Mouse (Mus musculus): Measurements from ENCODE around the gene Ly86. TPM values are rescaled to one million over a fixed set of nuclear protein-coding genes. Genes with fewer than 3 reads are reported as not detected.

Gene Ly86
- polyA plus RNA-seq (2014; fragmentation: Nextera tagmentation; extraction: Ambion mirVana), result 11.9 and 15.1 TPM in 2 replicates

- WGBS, result 85% methylated on average over 28 of the region's 28 CpGs
- H3K4me3 ChIP-seq (ENCODE audit: low read depth, low read length), result no peak within 1 kb of the TSS
- no peak within 1 kb of the TSS for H3K27ac ChIP-seq (ENCODE audit: low read depth)
- peak; percentile 60 for ATAC-seq (ENCODE audit: insufficient read depth)
- DNase-seq, result peak; percentile 78
- H3K4me1 ChIP-seq (ENCODE audit: insufficient read depth), result no peaks in the 10 kb centered on the region
- H3K4me2 ChIP-seq, result no peak within 1 kb of the TSS
- H3K9ac ChIP-seq, result no peak within 1 kb of the TSS
- H3K27me3 ChIP-seq (ENCODE audit: insufficient read depth, low read length), result no peaks in the 10 kb centered on the region
- H3K9me3 ChIP-seq (ENCODE audit: low read depth, low read length), result no peaks in the 10 kb centered on the region
- H3K36me3 ChIP-seq (ENCODE audit: insufficient read depth), result no peaks in the 10 kb centered on the region
- no peak for TF ChIP-seq CTCF (IDR thresholded peaks at IDR 0.05; ENCODE audit: low read depth)
Measured at GRCm38 (mm10) chr13:37344909-37345772, at the start of gene Ly86. TSS of gene Ly86 (plus strand) at chr13:37345208.

GRCm38 (mm10) chr13:37297886-37298285 is 47.1 kb upstream of the Ly86 start:
- H3K9me3 ChIP-seq (ENCODE audit: low read depth, low read length), result no peaks in the 10 kb centered on the region
- no peaks in the 10 kb centered on the region for H3K4me1 ChIP-seq (ENCODE audit: insufficient read depth)
- ATAC-seq (ENCODE audit: insufficient read depth) (no peak), DNase-seq (no peak)
- H3K27me3 ChIP-seq (ENCODE audit: insufficient read depth, low read length), result no peaks in the 10 kb centered on the region
- TF ChIP-seq CTCF (IDR thresholded peaks at IDR 0.05; ENCODE audit: low read depth), result no peak
- no peak overlapping the region for H3K4me2 ChIP-seq
- 57% methylated on average over 5 of the region's 5 CpGs for WGBS
- H3K27ac ChIP-seq (ENCODE audit: low read depth), result no peak overlapping the region
- no peak overlapping the region for H3K9ac ChIP-seq
- H3K4me3 ChIP-seq (ENCODE audit: low read depth, low read length), result no peak overlapping the region
- H3K36me3 ChIP-seq (ENCODE audit: insufficient read depth), result no peaks in the 10 kb centered on the region

- H3K9me3 ChIP-seq (ENCODE audit: low read depth, low read length), result no peaks in the 10 kb centered on the region
- no peak overlapping the region for H3K27ac ChIP-seq (ENCODE audit: low read depth)
- ATAC-seq (ENCODE audit: insufficient read depth), result no peak
- no peak for TF ChIP-seq CTCF (IDR thresholded peaks at IDR 0.05; ENCODE audit: low read depth)
- DNase-seq, result peak; percentile 43
- H3K36me3 ChIP-seq (ENCODE audit: insufficient read depth), result no peaks in the 10 kb centered on the region
- no peak overlapping the region for H3K4me2 ChIP-seq
- H3K4me3 ChIP-seq (ENCODE audit: low read depth, low read length), result no peak overlapping the region
- H3K27me3 ChIP-seq (ENCODE audit: insufficient read depth, low read length), result no peaks in the 10 kb centered on the region
- no peaks in the 10 kb centered on the region for H3K4me1 ChIP-seq (ENCODE audit: insufficient read depth)
- 23% methylated on average over 1 of the region's 1 CpGs for WGBS
- H3K9ac ChIP-seq, result no peak overlapping the region
Measured at GRCm38 (mm10) chr13:37298856-37299255, 46.2 kb upstream of the Ly86 start.

GRCm38 (mm10) chr13:37302877-37303276 is 42.1 kb upstream of the Ly86 start:
- WGBS, result 29% methylated on average over 5 of the region's 5 CpGs

GRCm38 (mm10) chr13:37308006-37308405 is 37.0 kb upstream of the Ly86 start:
- no peak overlapping the region for H3K4me3 ChIP-seq (ENCODE audit: low read depth, low read length)
- DNase-seq (no peak), ATAC-seq (ENCODE audit: insufficient read depth) (no peak)
- WGBS, result 58% methylated on average over 4 of the region's 4 CpGs
- no peak for TF ChIP-seq CTCF (IDR thresholded peaks at IDR 0.05; ENCODE audit: low read depth)
- no peak overlapping the region for H3K27ac ChIP-seq (ENCODE audit: low read depth)
- H3K27me3 ChIP-seq (ENCODE audit: insufficient read depth, low read length), result no peaks in the 10 kb centered on the region
- H3K9me3 ChIP-seq (ENCODE audit: low read depth, low read length), result no peaks in the 10 kb centered on the region
- no peak overlapping the region for H3K9ac ChIP-seq
- H3K36me3 ChIP-seq (ENCODE audit: insufficient read depth), result no peaks in the 10 kb centered on the region
- H3K4me1 ChIP-seq (ENCODE audit: insufficient read depth), result peaks cover 5% of the 10 kb centered on the region; the same call in 1 of the 2 replicates
- H3K4me2 ChIP-seq, result no peak overlapping the region

More at GRCm38 (mm10) chr13:37302877-37303276, 42.1 kb upstream of the Ly86 start:
- H3K4me1 ChIP-seq (ENCODE audit: insufficient read depth), result no peaks in the 10 kb centered on the region
- H3K9ac ChIP-seq, result no peak overlapping the region
- no peaks in the 10 kb centered on the region for H3K36me3 ChIP-seq (ENCODE audit: insufficient read depth)
- no peak overlapping the region for H3K4me2 ChIP-seq
- ATAC-seq (ENCODE audit: insufficient read depth) (no peak), DNase-seq (no peak)
- H3K9me3 ChIP-seq (ENCODE audit: low read depth, low read length), result no peaks in the 10 kb centered on the region
- no peak for TF ChIP-seq CTCF (IDR thresholded peaks at IDR 0.05; ENCODE audit: low read depth)
- H3K4me3 ChIP-seq (ENCODE audit: low read depth, low read length), result no peak overlapping the region
- H3K27me3 ChIP-seq (ENCODE audit: insufficient read depth, low read length), result no peaks in the 10 kb centered on the region
- H3K27ac ChIP-seq (ENCODE audit: low read depth), result no peak overlapping the region

GRCm38 (mm10) chr13:37309296-37309695 is 35.7 kb upstream of the Ly86 start:
- Histone ChIP-seq H3K4me3 (ENCODE audit: low read depth, low read length) (no peak overlapping the region), H3K36me3 (ENCODE audit: insufficient read depth) (no peaks in the 10 kb centered on the region), H3K9me3 (ENCODE audit: low read depth, low read length) (no peaks in the 10 kb centered on the region), H3K4me2 (no peak overlapping the region), H3K27ac (ENCODE audit: low read depth) (no peak overlapping the region), H3K27me3 (ENCODE audit: insufficient read depth, low read length) (no peaks in the 10 kb centered on the region), H3K4me1 (ENCODE audit: insufficient read depth) (peaks cover 5% of the 10 kb centered on the region; the same call in 1 of the 2 replicates), H3K9ac (no peak overlapping the region)
- DNase-seq (peak; percentile 52), ATAC-seq (ENCODE audit: insufficient read depth) (no peak)
- no peak for TF ChIP-seq CTCF (IDR thresholded peaks at IDR 0.05; ENCODE audit: low read depth)
- WGBS, result 26% methylated on average over 5 of the region's 5 CpGs

- Histone ChIP-seq H3K4me3 (ENCODE audit: low read depth, low read length) (no peak overlapping the region), H3K27me3 (ENCODE audit: insufficient read depth, low read length) (no peaks in the 10 kb centered on the region), H3K36me3 (ENCODE audit: insufficient read depth) (no peaks in the 10 kb centered on the region), H3K4me2 (no peak overlapping the region), H3K27ac (ENCODE audit: low read depth) (no peak overlapping the region), H3K4me1 (ENCODE audit: insufficient read depth) (peaks cover 5% of the 10 kb centered on the region; the same call in 1 of the 2 replicates), H3K9me3 (ENCODE audit: low read depth, low read length) (no peaks in the 10 kb centered on the region), H3K9ac (no peak overlapping the region)
- DNase-seq (no peak), ATAC-seq (ENCODE audit: insufficient read depth) (no peak)
- no peak for TF ChIP-seq CTCF (IDR thresholded peaks at IDR 0.05; ENCODE audit: low read depth)
- 34% methylated on average over 8 of the region's 8 CpGs for WGBS
Measured at GRCm38 (mm10) chr13:37310331-37310730, 34.7 kb upstream of the Ly86 start.

Data from lung, embryonic 14.5 days (tissue).